Mouse (Mus musculus): Measurements from ENCODE around the gene Tex12. TPM values are rescaled to one million over a fixed set of nuclear protein-coding genes. Genes with fewer than 3 reads are reported as not detected.

Gene Tex12
- polyA plus RNA-seq, 1 experiment from 2014 or later, result not detected

Other genes starting within 250 kb of the Tex12 start
- gene Rpl10-ps3, start 216.4 kb downstream of the Tex12 start, polyA plus RNA-seq (2015; fragmentation: Nextera tagmentation; extraction: Ambion mirVana), result 306 and 531 TPM in 2 replicates
- 11.7 and 15.6 TPM in 2 replicates for gene Plet1, start 66.8 kb downstream of the Tex12 start, polyA plus RNA-seq (2015; fragmentation: Nextera tagmentation; extraction: Ambion mirVana)
- gene Pts, start 32.6 kb downstream of the Tex12 start, polyA plus RNA-seq (2015; fragmentation: Nextera tagmentation; extraction: Ambion mirVana), result 68.0 and 75.7 TPM in 2 replicates
- gene Il18, start 6.5 kb downstream of the Tex12 start, polyA plus RNA-seq (2015; fragmentation: Nextera tagmentation; extraction: Ambion mirVana), result 6.5 and 7.9 TPM in 2 replicates
- 0.08 and 0.52 TPM in 2 replicates for gene Bco2, start 6.1 kb downstream of the Tex12 start, polyA plus RNA-seq (2015; fragmentation: Nextera tagmentation; extraction: Ambion mirVana)
- 249 TPM in 2 replicates for gene Sdhd, start 42.5 kb upstream of the Tex12 start, polyA plus RNA-seq (2015; fragmentation: Nextera tagmentation; extraction: Ambion mirVana)
- 208 and 217 TPM in 2 replicates for gene Timm8b, start 42.6 kb upstream of the Tex12 start, polyA plus RNA-seq (2015; fragmentation: Nextera tagmentation; extraction: Ambion mirVana)
- 8.8 and 12.8 TPM in 2 replicates for gene Pih1d2, start 56.0 kb upstream of the Tex12 start, polyA plus RNA-seq (2015; fragmentation: Nextera tagmentation; extraction: Ambion mirVana)
- 23.1 and 25.2 TPM in 2 replicates for gene Nkapd1, start 56.1 kb upstream of the Tex12 start, polyA plus RNA-seq (2015; fragmentation: Nextera tagmentation; extraction: Ambion mirVana)
- gene Dlat, start 98.5 kb upstream of the Tex12 start, polyA plus RNA-seq (2015; fragmentation: Nextera tagmentation; extraction: Ambion mirVana), result 50.1 and 51.3 TPM in 2 replicates
- gene Dixdc1, start 178.2 kb upstream of the Tex12 start, polyA plus RNA-seq (2015; fragmentation: Nextera tagmentation; extraction: Ambion mirVana), result 13.7 and 17.2 TPM in 2 replicates
- gene 2310030G06Rik, start 185.2 kb upstream of the Tex12 start, polyA plus RNA-seq (2015; fragmentation: Nextera tagmentation; extraction: Ambion mirVana), result 9.5 TPM in 2 replicates
- gene Cryab, start 190.0 kb upstream of the Tex12 start, polyA plus RNA-seq (2015; fragmentation: Nextera tagmentation; extraction: Ambion mirVana), result 139 and 178 TPM in 2 replicates
- gene Hspb2, start 191.0 kb upstream of the Tex12 start, polyA plus RNA-seq (2015; fragmentation: Nextera tagmentation; extraction: Ambion mirVana), result 61.2 and 79.5 TPM in 2 replicates
- 10.8 and 11.3 TPM in 2 replicates for gene Fdxacb1, start 206.9 kb upstream of the Tex12 start, polyA plus RNA-seq (2015; fragmentation: Nextera tagmentation; extraction: Ambion mirVana)
- gene Alg9, start 213.7 kb upstream of the Tex12 start, polyA plus RNA-seq (2015; fragmentation: Nextera tagmentation; extraction: Ambion mirVana), result 33.9 and 35.2 TPM in 2 replicates
- 39.9 and 51.9 TPM in 2 replicates for gene 1110032A03Rik, start 214.2 kb upstream of the Tex12 start, polyA plus RNA-seq (2015; fragmentation: Nextera tagmentation; extraction: Ambion mirVana)

All from embryonic facial prominence, embryonic 15.5 days (tissue).